Mouse (Mus musculus) E14TG2a.4 (cell line): ENCODE measurements around the gene Ash1l.

Experiments used
- H3K27me3 ChIP-seq: 2 replicates; pipeline ENCODE4 v1.6.1; 2014; ENCODE audit warnings: low read length, control low read depth; ENCODE audit not compliant: insufficient read depth
- H3K36me3 ChIP-seq: 2 replicates; pipeline ENCODE4 v1.6.1; 2014; ENCODE audit warnings: low read length, control low read depth; ENCODE audit not compliant: insufficient read depth
- H3K4me1 ChIP-seq: replicated peaks from 2 replicates; pipeline ENCODE4 v1.6.1; 2014; ENCODE audit warnings: low read depth, low read length, control low read depth
- H3K4me3 ChIP-seq: replicated peaks from 2 replicates; pipeline ENCODE4 v1.5.1; 2014; ENCODE audit warnings: mild to moderate bottlenecking, low read length
- H3K9me3 ChIP-seq: 2 replicates; pipeline ENCODE4 v1.6.1; 2014; ENCODE audit warnings: low read length, control low read depth
- CTCF ChIP-seq: conservative IDR thresholded peaks from 2 replicates; pipeline ENCODE4 v1.5.1; 2014; ENCODE audit warnings: low read length
- NANOG ChIP-seq: IDR thresholded peaks from 2 replicates; pipeline ENCODE4 v1.6.1; 2014; ENCODE audit warnings: borderline replicate concordance, low read length, mixed read lengths
- POU5F1 ChIP-seq: IDR thresholded peaks from 2 replicates; pipeline ENCODE4 v1.6.1; 2014; ENCODE audit warnings: low read length, borderline replicate concordance

The Ash1l gene

GRCm38 (mm10) chr3:88918981-88919380 is 31.4 kb upstream of the Ash1l start:
- peaks cover 53% of the 10 kb centered on the region for H3K36me3 ChIP-seq
- TF ChIP-seq CTCF (no peak), NANOG (no peak), POU5F1 (no peak)
- no peaks in the 10 kb centered on the region for H3K27me3 ChIP-seq
- no peak overlapping the region for H3K4me3 ChIP-seq
- peaks cover 10% of the 10 kb centered on the region for H3K4me1 ChIP-seq
- peaks cover 20% of the 10 kb centered on the region for H3K9me3 ChIP-seq

- TF ChIP-seq POU5F1 = no peak
- no peak for TF ChIP-seq CTCF
- TF ChIP-seq NANOG = no peak
- peaks cover 7% of the 10 kb centered on the region for H3K4me1 ChIP-seq
- H3K9me3 ChIP-seq = peaks cover 20% of the 10 kb centered on the region
- H3K27me3 ChIP-seq = no peaks in the 10 kb centered on the region
- no peak overlapping the region for H3K4me3 ChIP-seq
- H3K36me3 ChIP-seq = peaks cover 69% of the 10 kb centered on the region
These were observed 29.0 kb upstream of the Ash1l start for GRCm38 (mm10) chr3:88921411-88921810.

DNA sequence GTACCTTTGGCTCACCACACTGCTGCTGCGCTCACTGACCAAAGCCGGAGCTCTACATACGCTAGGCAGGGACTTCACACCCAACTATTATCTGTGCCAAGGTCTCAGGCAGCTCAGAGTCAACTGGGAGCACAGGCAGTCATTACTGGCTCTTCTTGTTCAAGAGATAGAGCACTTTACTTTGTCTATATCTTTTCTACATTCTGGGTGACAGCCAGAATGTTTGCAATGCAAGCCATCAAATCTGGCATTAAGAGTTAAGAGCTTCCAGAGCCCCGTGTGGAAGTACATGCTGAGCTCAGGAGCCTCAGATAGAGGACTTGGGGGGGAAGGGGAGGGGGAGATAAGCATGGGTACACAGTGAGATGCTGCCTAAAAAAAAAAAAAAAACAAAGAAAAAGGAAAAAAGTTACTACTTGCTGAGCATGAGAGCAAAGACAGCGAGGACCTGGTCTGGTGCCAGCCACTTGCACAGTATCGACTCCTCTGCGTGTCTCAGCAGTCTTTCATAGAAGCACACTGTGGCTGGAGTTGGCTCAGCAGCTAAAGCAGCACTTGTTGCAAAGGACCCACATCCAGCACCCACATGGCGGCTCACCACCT is 26.3 kb upstream of the Ash1l start:
- Histone ChIP-seq H3K4me3 (no peak overlapping the region), H3K27me3 (no peaks in the 10 kb centered on the region), H3K9me3 (peaks cover 20% of the 10 kb centered on the region), H3K4me1 (peaks cover 4% of the 10 kb centered on the region), H3K36me3 (peaks cover 90% of the 10 kb centered on the region)
- no peak for TF ChIP-seq NANOG
- no peak for TF ChIP-seq POU5F1
- TF ChIP-seq CTCF = no peak

DNA sequence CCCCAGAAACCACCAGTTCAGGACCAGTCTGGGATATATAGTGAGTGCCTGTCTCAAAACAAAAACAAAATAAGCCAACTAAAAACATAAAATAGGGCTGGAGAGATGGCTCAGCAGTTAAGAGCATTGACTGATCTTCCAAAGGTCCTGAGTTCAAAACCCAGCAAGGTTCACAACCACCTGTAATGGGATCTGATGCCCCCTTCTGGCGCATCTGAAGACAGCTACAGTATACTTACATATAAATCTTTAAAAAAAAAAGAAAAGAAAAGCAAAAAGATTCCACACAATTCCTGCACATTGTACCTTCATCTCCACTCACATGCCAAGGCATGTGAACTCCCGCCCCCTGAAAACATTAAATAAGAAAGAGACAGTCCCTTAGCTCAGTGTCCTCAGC is 24.8 kb upstream of the Ash1l start:
- Histone ChIP-seq H3K36me3 (peaks cover 100% of the 10 kb centered on the region), H3K4me1 (peaks cover 4% of the 10 kb centered on the region), H3K27me3 (no peaks in the 10 kb centered on the region), H3K9me3 (peaks cover 17% of the 10 kb centered on the region), H3K4me3 (no peak overlapping the region)
- TF ChIP-seq NANOG (no peak), CTCF (peak; percentile 15; the same call in 1 of the 2 replicates)

- peaks cover 4% of the 10 kb centered on the region for H3K4me1 ChIP-seq
- H3K36me3 ChIP-seq = peaks cover 98% of the 10 kb centered on the region
- H3K27me3 ChIP-seq = no peaks in the 10 kb centered on the region
- H3K4me3 ChIP-seq = no peak overlapping the region
- H3K9me3 ChIP-seq = no peaks in the 10 kb centered on the region
- TF ChIP-seq CTCF (no peak), POU5F1 (no peak), NANOG (no peak)
These were observed 20.9 kb upstream of the Ash1l start for GRCm38 (mm10) chr3:88929501-88929900.

GRCm38 (mm10) chr3:88939071-88939470 is 11.4 kb upstream of the Ash1l start:
- Histone ChIP-seq H3K36me3 (peaks cover 93% of the 10 kb centered on the region), H3K4me3 (no peak overlapping the region), H3K27me3 (no peaks in the 10 kb centered on the region), H3K9me3 (no peaks in the 10 kb centered on the region), H3K4me1 (0 out of 2 replicates have a peak, but pooled peaks cover 7% of the 10 kb centered on the region)
- TF ChIP-seq CTCF (peak; percentile 18; the same call in 1 of the 2 replicates), NANOG (no peak)

GRCm38 (mm10) chr3:88939749-88940148 is 10.7 kb upstream of the Ash1l start:
- H3K27me3 ChIP-seq = no peaks in the 10 kb centered on the region
- 0 out of 2 replicates have a peak, but pooled peaks cover 7% of the 10 kb centered on the region for H3K4me1 ChIP-seq
- no peak overlapping the region for H3K4me3 ChIP-seq
- peak; percentile 51 for TF ChIP-seq CTCF
- no peak for TF ChIP-seq NANOG
- no peaks in the 10 kb centered on the region for H3K9me3 ChIP-seq
- H3K36me3 ChIP-seq = peaks cover 87% of the 10 kb centered on the region

GRCm38 (mm10) chr3:88942316-88942880 is 8.0 kb upstream of the Ash1l start:
- peaks cover 15% of the 10 kb centered on the region; the same call in 1 of the 2 replicates for H3K4me1 ChIP-seq
- H3K4me3 ChIP-seq = no peak overlapping the region
- no peaks in the 10 kb centered on the region for H3K27me3 ChIP-seq
- peaks cover 60% of the 10 kb centered on the region for H3K36me3 ChIP-seq
- no peaks in the 10 kb centered on the region for H3K9me3 ChIP-seq
- TF ChIP-seq NANOG (no peak), POU5F1 (no peak)

- Histone ChIP-seq H3K9me3 (no peaks in the 10 kb centered on the region), H3K27me3 (no peaks in the 10 kb centered on the region), H3K4me1 (peaks cover 28% of the 10 kb centered on the region), H3K4me3 (no peak overlapping the region), H3K36me3 (peaks cover 43% of the 10 kb centered on the region)
- TF ChIP-seq CTCF (no peak), NANOG (no peak), POU5F1 (no peak)
These were observed 6.3 kb upstream of the Ash1l start for GRCm38 (mm10) chr3:88944109-88944508.
